Comparison of ENCODE assay signal across 9 mouse cellular contexts in genomic region chr7:97756967-97757881, GRCm38 (mm10). TPM values are rescaled to one million over a fixed set of nuclear protein-coding genes. Genes with fewer than 3 reads are reported as not detected.
DNase-seq lines count a peak whose midpoint lies in the region; ATAC-seq and TF ChIP-seq lines count a peak whose summit lies in the region.
"Had no signal": no experiment of that assay in that cellular context is flagged by ENCODE, and none has a peak within 500 bp of the region (broad histone marks: within the 10 kb centered on the region; RNA-seq: fewer than 3 reads in every experiment).

No protein-coding gene starts in this region.

- no peak for TF ChIP-seq POLR2A in bone marrow, adult 2 months (IDR thresholded peaks at IDR 0.05; ENCODE audit: borderline replicate concordance, control insufficient read depth, low read depth, low read length)

- TF ChIP-seq CTCF in bone marrow, adult 2 months (IDR thresholded peaks at IDR 0.05; ENCODE audit: control insufficient read depth, insufficient read depth, low read length): no peak
- no peak for TF ChIP-seq CTCF in midbrain, postnatal 0 days (IDR thresholded peaks at IDR 0.05)

- no peaks in the 10 kb centered on the region for H3K27me3 ChIP-seq in hindbrain, embryonic 10.5 days (ENCODE audit: insufficient read depth, poor library complexity, severe bottlenecking)
- H3K27me3 ChIP-seq in midbrain, postnatal 0 days (ENCODE audit: insufficient read depth, low read length): no peaks in the 10 kb centered on the region

- WGBS in bone marrow, adult 2 months: 59% methylated on average over 18 of the region's 18 CpGs
- 40% methylated on average over 18 of the region's 18 CpGs for WGBS in hindbrain, embryonic 10.5 days
- WGBS in midbrain, postnatal 0 days: 27% methylated on average over 18 of the region's 18 CpGs

- peaks cover 3% of the 10 kb centered on the region for H3K4me1 ChIP-seq in bone marrow, adult 2 months (ENCODE audit: control insufficient read depth, insufficient read depth, low read length)
- H3K4me1 ChIP-seq in hindbrain, embryonic 10.5 days (replicated peaks): peaks cover 16% of the 10 kb centered on the region
- no peaks in the 10 kb centered on the region for H3K4me1 ChIP-seq in midbrain, postnatal 0 days (ENCODE audit: insufficient read depth, low read length)

- H3K27ac ChIP-seq in bone marrow, adult 2 months (ENCODE audit: control insufficient read depth, insufficient read depth, low read depth, low read length, poor library complexity): peak overlapping the region; percentile 81
- peak overlapping the region; percentile 86 for H3K27ac ChIP-seq in hindbrain, embryonic 10.5 days
- H3K27ac ChIP-seq in midbrain, postnatal 0 days (ENCODE audit: low read depth, low read length): no peak overlapping the region
- H3K27ac ChIP-seq: macrophage had no signal

- H3K9ac ChIP-seq in midbrain, postnatal 0 days (replicated peaks; ENCODE audit: low read length, poor library complexity, severe bottlenecking): 0 out of 2 replicates have a peak overlapping the region, but pooled peaks have one; percentile 10

- no peaks in the 10 kb centered on the region for H3K9me3 ChIP-seq in hindbrain, embryonic 10.5 days
- H3K9me3 ChIP-seq in midbrain, postnatal 0 days (ENCODE audit: low read length): no peaks in the 10 kb centered on the region

- H3K36me3 ChIP-seq in hindbrain, embryonic 10.5 days: no peaks in the 10 kb centered on the region
- H3K36me3 ChIP-seq in midbrain, postnatal 0 days (ENCODE audit: insufficient read depth, low read length): no peaks in the 10 kb centered on the region

- H3K4me3 ChIP-seq in bone marrow, adult 2 months (replicated peaks; ENCODE audit: control insufficient read depth, low read depth, low read length): no peak overlapping the region
- peak overlapping the region; percentile 35 for H3K4me3 ChIP-seq in hindbrain, embryonic 10.5 days
- H3K4me3 ChIP-seq in midbrain, postnatal 0 days (ENCODE audit: low read depth, low read length): no peak overlapping the region

- DNase-seq in frontal cortex, postnatal 36 days (ENCODE audit: low spot score in 2 of 2): peak; percentile 45
- no peak for DNase-seq in frontal cortex, postnatal 14 days (ENCODE audit: low spot score in 2 of 2)
- DNase-seq in hindbrain, embryonic 10.5 days (ENCODE audit: low spot score): peak; percentile 56
- peak; percentile 64 for DNase-seq in midbrain, postnatal 0 days (ENCODE audit: low spot score)
- DNase-seq in heart, adult 18-20 months: no peak
- DNase-seq in gastrocnemius, postnatal 4 days (ENCODE audit: low spot score in 2 of 2): no peak

- H3K4me2 ChIP-seq in midbrain, postnatal 0 days (ENCODE audit: low read depth, low read length, poor library complexity, severe bottlenecking): peak overlapping the region; percentile 32

- ATAC-seq in midbrain, postnatal 0 days (ENCODE audit: low FRiP score): peak; percentile 87
- ATAC-seq in erythroblast, adult 5-6 weeks (replicated peaks; ENCODE audit: low FRiP score, poor library complexity, severe bottlenecking): no peak

RNA-seq across cellular contexts. Expression of gene Aqp11, which starts 19.1 kb away (rescaled TPM):
- 3.1 TPM in 2 replicates for polyA plus RNA-seq in bone marrow, adult 2 months (2011; ENCODE audit: insufficient read depth, insufficient read length, low replicate concordance, missing spikeins)
- 5.2 and 5.3 TPM in 2 replicates for polyA plus RNA-seq in hindbrain, embryonic 10.5 days (2016; fragmentation: Nextera tagmentation; extraction: Ambion mirVana)
- 13.5 and 13.7 TPM in 2 replicates for total RNA-seq in midbrain, postnatal 0 days (2014; rRNA removed)
- 24.0 and 25.4 TPM in 2 replicates for polyA plus RNA-seq in midbrain, postnatal 0 days (2015; fragmentation: Nextera tagmentation; extraction: Ambion mirVana)
- total RNA-seq in heart, adult 18-20 months (2021): 1 to 10 TPM; 1.5 to 1.7 TPM
- 1 to 10 TPM; 2.6 to 3.1 TPM for total RNA-seq in gastrocnemius, postnatal 4 days (2021)
- total RNA-seq in erythroblast, adult 5-6 weeks (2015; ENCODE audit: low replicate concordance): 3.5 TPM in 1 of 2 replicates, not detected in the other
- 0.34 and 2.1 TPM in 2 replicates for total RNA-seq in erythroblast, adult 5-6 weeks (2017; ENCODE audit: low replicate concordance)

RNA-seq across cellular contexts. Expression of gene Pak1, which starts 31.1 kb away (rescaled TPM):
- 4.5 and 18.2 TPM in 2 replicates for polyA plus RNA-seq in bone marrow, adult 2 months (2011; ENCODE audit: insufficient read depth, insufficient read length, low replicate concordance, missing spikeins)
- 58.8 and 90.7 TPM in 2 replicates for polyA plus RNA-seq in hindbrain, embryonic 10.5 days (2016; fragmentation: Nextera tagmentation; extraction: Ambion mirVana)
- 162 and 193 TPM in 2 replicates for total RNA-seq in midbrain, postnatal 0 days (2014; rRNA removed)
- 131 TPM in 2 replicates for polyA plus RNA-seq in midbrain, postnatal 0 days (2015; fragmentation: Nextera tagmentation; extraction: Ambion mirVana)
- 1 to 10 TPM; 1.5 to 2.2 TPM for total RNA-seq in heart, adult 18-20 months (2021)
- total RNA-seq in gastrocnemius, postnatal 4 days (2021): 100 to 1,000 TPM; 123 to 124 TPM
- total RNA-seq in erythroblast, adult 5-6 weeks (2015; ENCODE audit: low replicate concordance): 13.6 and 14.0 TPM in 2 replicates
- 9.3 and 14.5 TPM in 2 replicates for total RNA-seq in erythroblast, adult 5-6 weeks (2017; ENCODE audit: low replicate concordance)

Comparison
In these comparisons a context has a peak if more than half of its experiments do, and no peak if none do; other contexts are left out.
1. DNase-seq: peak in frontal cortex, postnatal 36 days (2 of 2), hindbrain, embryonic 10.5 days (single experiment) and midbrain, postnatal 0 days (single experiment); none in frontal cortex, postnatal 14 days (0 of 2), heart, adult 18-20 months (0 of 2) and gastrocnemius, postnatal 4 days (0 of 2).
2. RNA of gene Pak1, which starts 31.1 kb away (total RNA-seq): 162 to 193 TPM in midbrain, postnatal 0 days and 123 to 124 TPM in gastrocnemius, postnatal 4 days; 9.3 to 14.5 TPM in erythroblast, adult 5-6 weeks and 1.5 to 2.2 TPM in heart, adult 18-20 months; every median in the first group is over 4 times any median in the second.